Mouse (Mus musculus) yolk sac, embryonic 10.5 days (tissue): ENCODE measurements at regions not wholly inside any gene's neighbourhood (a gene's known extent, or its start where the extent isn't known, plus 50 kb on each side); places are given as distances from the start of the nearest gene placed in this dataset.
"Not testable (repeated sequence)": the region's sequence is repeated elsewhere in the genome, so short reads cannot be mapped to it uniquely, and the experiment has no call there.

Source experiments
- DNase-seq: peaks from one replicate; pipeline ENCODE4 v3.0.0-alpha.2; 2017; ENCODE audit warnings: low spot score

DNA sequence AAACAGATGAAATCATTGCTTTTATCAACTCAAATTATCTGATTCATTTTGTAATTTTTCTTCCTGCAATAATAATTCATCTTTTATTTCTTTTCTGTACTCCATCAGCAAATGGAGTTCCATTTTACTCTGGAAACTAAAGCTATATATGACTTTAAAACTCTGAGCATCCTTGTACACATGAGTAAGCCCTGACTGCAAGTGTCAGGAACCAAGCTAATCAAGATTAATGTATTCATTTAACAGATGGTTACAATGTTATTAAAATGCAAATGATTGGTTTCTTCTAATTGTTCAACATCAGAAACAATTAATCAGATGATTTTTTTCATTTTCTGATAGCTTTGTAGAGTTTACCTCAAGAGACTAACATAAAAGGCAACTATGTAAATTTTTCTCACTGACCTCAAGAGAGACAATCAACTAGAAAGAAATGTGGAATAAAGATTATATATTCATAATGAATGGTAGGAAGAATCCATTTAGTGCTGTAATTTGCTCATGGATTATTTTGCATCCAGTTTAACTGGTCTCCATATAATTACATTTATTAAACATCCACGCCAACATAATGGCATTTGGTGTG, 1064.5 kb downstream of the Basp1 start:
- DNase-seq: no peak

DNA sequence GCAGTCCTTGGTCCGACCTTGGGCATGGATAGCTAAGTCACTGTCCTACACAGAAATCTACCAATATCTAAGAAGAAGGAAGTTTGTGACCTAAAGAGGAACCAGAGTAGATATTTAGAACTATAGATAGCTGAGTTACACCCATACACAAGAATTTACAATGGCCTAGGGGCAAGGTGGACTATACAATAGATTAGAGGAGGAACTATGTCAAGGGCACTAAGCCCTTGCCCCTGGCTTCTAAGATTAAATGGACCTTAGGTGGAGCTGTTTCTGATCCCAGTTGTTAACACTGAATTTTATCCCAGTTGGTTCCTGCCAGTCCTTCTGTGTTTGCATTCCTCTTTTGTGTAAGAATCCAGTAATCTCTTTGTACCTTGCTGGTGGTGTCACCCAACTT, 1077.7 kb downstream of the Basp1 start:
- DNase-seq: not testable (repeated sequence)

DNA sequence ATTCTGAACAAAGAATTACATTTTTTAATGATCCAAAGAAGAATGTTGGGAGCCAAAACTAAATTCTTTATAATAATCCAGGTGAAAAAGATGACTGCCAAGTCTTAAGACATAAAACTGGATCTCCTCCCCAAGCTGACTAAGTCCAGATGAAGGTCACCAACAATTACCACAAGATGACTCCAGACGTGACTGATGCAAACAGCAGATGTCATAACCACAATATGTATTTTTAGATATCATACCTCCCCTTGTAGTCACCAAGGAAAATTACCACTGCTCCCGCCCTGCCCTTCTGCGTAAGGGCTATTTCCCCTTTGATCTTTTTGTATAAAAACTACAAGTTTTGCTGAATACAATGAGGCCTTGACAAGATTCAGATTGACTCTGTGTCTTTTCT, 1110.4 kb downstream of the Basp1 start:
- DNase-seq: not testable (repeated sequence)

DNA sequence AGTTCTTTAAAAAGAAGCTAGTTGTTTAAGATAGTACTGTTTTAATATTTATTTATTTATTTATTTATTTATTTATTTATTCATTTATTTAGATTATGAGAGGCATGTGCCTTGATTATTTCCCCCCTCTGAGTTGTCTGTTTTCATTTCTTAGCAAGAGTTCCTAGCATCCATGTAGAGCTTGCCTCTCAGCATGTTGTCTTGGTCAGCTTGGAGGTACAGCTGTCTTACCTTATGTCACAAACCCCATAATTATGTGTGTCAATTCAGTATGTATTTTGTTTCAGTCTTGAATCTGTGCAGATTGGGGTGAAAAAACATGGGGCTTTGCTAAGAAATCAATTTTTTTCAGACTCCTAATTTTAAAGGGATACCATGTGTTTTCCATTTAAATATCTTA, 1116.3 kb downstream of the Basp1 start:
- DNase-seq: no peak

DNA sequence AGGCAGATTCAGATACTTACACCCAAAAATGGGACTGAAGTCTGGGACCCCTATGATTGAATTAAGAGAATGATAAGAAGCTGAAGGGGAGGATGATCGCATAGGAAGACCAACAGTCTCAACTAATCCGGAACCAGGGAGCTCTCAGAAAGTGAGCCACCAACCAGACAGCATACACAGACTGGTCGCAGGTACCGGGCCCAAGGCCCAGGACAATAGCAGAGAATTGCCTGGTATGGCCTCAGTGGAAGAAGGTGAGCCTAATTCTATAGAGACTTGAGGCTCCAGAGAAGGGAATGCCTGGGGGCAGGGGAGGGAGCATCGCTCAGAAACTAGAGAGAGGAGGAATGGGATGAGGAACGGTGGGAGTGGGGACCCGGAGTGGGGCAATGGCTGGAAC, 1116.8 kb downstream of the Basp1 start:
- no peak for DNase-seq

DNA sequence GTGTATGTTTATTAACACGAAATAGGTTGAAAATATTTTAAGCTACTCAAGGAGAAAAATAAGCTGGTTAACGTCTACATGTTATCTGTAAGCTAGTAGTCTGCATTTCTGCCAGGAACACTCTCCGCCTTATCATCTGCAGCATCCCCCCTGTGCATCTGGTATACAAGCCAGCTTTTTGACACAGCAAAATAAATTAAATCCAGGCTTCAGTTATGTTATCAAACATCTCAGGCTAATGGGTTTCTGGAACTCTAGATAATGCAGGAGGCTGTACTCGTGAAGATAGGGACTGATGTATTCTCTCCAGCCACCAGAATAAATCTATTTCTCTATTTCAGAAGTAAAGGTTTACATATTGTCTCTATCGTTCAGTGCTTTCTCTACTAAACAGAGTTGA, 1138.5 kb downstream of the Basp1 start:
- no peak for DNase-seq

DNA sequence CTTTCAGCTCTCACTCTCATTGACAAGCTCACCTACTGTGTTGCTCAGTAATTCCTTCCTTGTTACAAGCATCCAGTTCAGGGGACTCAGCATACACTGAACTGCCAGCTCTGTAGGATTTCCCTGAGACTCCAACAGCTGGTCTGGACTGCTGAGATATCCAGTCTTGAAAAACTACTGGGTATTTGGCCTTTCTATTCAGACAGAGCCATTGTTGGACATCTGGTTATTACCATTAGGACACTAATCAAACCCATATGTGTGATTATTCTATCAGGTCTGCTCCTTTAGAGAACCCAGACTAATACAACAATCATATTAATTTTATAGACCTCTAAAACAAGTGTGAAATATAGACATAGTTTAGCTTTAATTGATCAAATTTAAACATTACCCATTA, 1146.2 kb downstream of the Basp1 start:
- DNase-seq: no peak
